Mouse (Mus musculus) embryonic facial prominence, embryonic 10.5 days (tissue): ENCODE data around the gene Pcnp. TPM values are rescaled to one million over a fixed set of nuclear protein-coding genes. Genes with fewer than 3 reads are reported as not detected.

Source experiments
- DNase-seq: peaks from one replicate; pipeline ENCODE4 v3.0.0-alpha.2; 2017; ENCODE audit warnings: low spot score
- H3K27ac ChIP-seq: fragments of 300-500 bp; sonication (generic); replicated peaks from 2 replicates; pipeline ENCODE4 v1.5.1; 2016; ENCODE audit warnings: mild to moderate bottlenecking
- H3K27me3 ChIP-seq: fragments of 300-500 bp; sonication (generic); replicated peaks from 2 replicates; pipeline ENCODE4 v1.6.1; 2016; ENCODE audit warnings: low read depth, mild to moderate bottlenecking; ENCODE audit not compliant: poor library complexity, severe bottlenecking
- H3K36me3 ChIP-seq: fragments of 300-500 bp; sonication (generic); replicated peaks from 2 replicates; pipeline ENCODE4 v1.6.1; 2016; ENCODE audit warnings: mild to moderate bottlenecking, moderate library complexity
- H3K4me1 ChIP-seq: fragments of 300-500 bp; sonication (generic); 2 replicates; pipeline ENCODE4 v1.6.1; 2016
- H3K4me3 ChIP-seq: fragments of 300-500 bp; sonication (generic); 2 replicates; pipeline ENCODE4 v1.5.1; 2016; ENCODE audit warnings: mild to moderate bottlenecking, moderate library complexity
- H3K9me3 ChIP-seq: fragments of 300-500 bp; sonication (generic); 2 replicates; pipeline ENCODE4 v1.6.1; 2016; ENCODE audit warnings: mild to moderate bottlenecking
- WGBS: fragments of 180-500 bp; shearing (Covaris S2); methylation state at CpG from one replicate; pipeline ENCODE4 v1.1.7; 2016; 5-methylcytosine and 5-hydroxymethylcytosine counted together
- polyA plus RNA-seq: library from polyadenylated mRNA; unstranded; fragments of >200 nt; fragmentation: Nextera tagmentation; extraction: Ambion mirVana; gene quantifications from 2 replicates; pipeline ENCODE4 v1.2.1, GENCODE M21; 2016

The Pcnp gene
- polyA plus RNA-seq, 1 experiment from 2014 or later = 319 TPM

GRCm38 (mm10) chr16:56027854-56028629 lies 1.5 kb downstream of the Pcnp start:
- H3K4me3 ChIP-seq = peak overlapping the region; percentile 94
- WGBS = 58% methylated on average over 12 of the region's 12 CpGs
- H3K9me3 ChIP-seq = no peaks in the 10 kb centered on the region
- DNase-seq = no peak
- H3K27ac ChIP-seq = peak overlapping the region; percentile 98; the same call in 1 of the 2 replicates
- peaks cover 56% of the 10 kb centered on the region for H3K36me3 ChIP-seq
- no peaks in the 10 kb centered on the region for H3K27me3 ChIP-seq
- peaks cover 19% of the 10 kb centered on the region for H3K4me1 ChIP-seq

GRCm38 (mm10) chr16:56019660-56020059 lies 9.9 kb downstream of the Pcnp start:
- H3K9me3 ChIP-seq = peaks cover 4% of the 10 kb centered on the region; the same call in 1 of the 2 replicates
- no peak for DNase-seq
- no peak overlapping the region for H3K27ac ChIP-seq
- 97% methylated on average over 7 of the region's 7 CpGs for WGBS
- H3K4me3 ChIP-seq = no peak overlapping the region
- no peaks in the 10 kb centered on the region for H3K4me1 ChIP-seq
- H3K36me3 ChIP-seq = peaks cover 82% of the 10 kb centered on the region
- no peaks in the 10 kb centered on the region for H3K27me3 ChIP-seq

GRCm38 (mm10) chr16:56014076-56014475 lies 15.5 kb downstream of the Pcnp start:
- Histone ChIP-seq H3K4me3 (no peak overlapping the region), H3K27me3 (no peaks in the 10 kb centered on the region), H3K27ac (no peak overlapping the region), H3K36me3 (peaks cover 70% of the 10 kb centered on the region), H3K9me3 (peaks cover 8% of the 10 kb centered on the region; the same call in 1 of the 2 replicates), H3K4me1 (no peaks in the 10 kb centered on the region)
- 92% methylated on average over 7 of the region's 7 CpGs for WGBS
- no peak for DNase-seq

- WGBS = 87% methylated on average over 10 of the region's 10 CpGs
- Histone ChIP-seq H3K27ac (no peak overlapping the region), H3K4me1 (no peaks in the 10 kb centered on the region), H3K4me3 (no peak overlapping the region), H3K9me3 (peaks cover 8% of the 10 kb centered on the region; the same call in 1 of the 2 replicates), H3K27me3 (no peaks in the 10 kb centered on the region), H3K36me3 (peaks cover 68% of the 10 kb centered on the region)
- no peak for DNase-seq
These were observed 16.5 kb downstream of the Pcnp start for GRCm38 (mm10) chr16:56012789-56013743.

- Histone ChIP-seq H3K27ac (no peak overlapping the region), H3K9me3 (0 out of 2 replicates have a peak, but pooled peaks cover 4% of the 10 kb centered on the region), H3K4me1 (no peaks in the 10 kb centered on the region), H3K27me3 (no peaks in the 10 kb centered on the region), H3K4me3 (no peak overlapping the region), H3K36me3 (peaks cover 79% of the 10 kb centered on the region)
- 94% methylated on average over 1 of the region's 1 CpGs for WGBS
- DNase-seq = no peak
These were observed 20.7 kb downstream of the Pcnp start for GRCm38 (mm10) chr16:56008862-56009261.

- DNase-seq = no peak
- no peak overlapping the region for H3K4me3 ChIP-seq
- WGBS = 95% methylated on average over 11 of the region's 11 CpGs
- peaks cover 75% of the 10 kb centered on the region for H3K36me3 ChIP-seq
- H3K4me1 ChIP-seq = no peaks in the 10 kb centered on the region
- no peak overlapping the region for H3K27ac ChIP-seq
- no peaks in the 10 kb centered on the region for H3K9me3 ChIP-seq
- no peaks in the 10 kb centered on the region for H3K27me3 ChIP-seq
These were observed 22.7 kb downstream of the Pcnp start for GRCm38 (mm10) chr16:56006798-56007197.

GRCm38 (mm10) chr16:55994235-55994634 lies 35.3 kb downstream of the Pcnp start:
- H3K27ac ChIP-seq = no peak overlapping the region
- H3K9me3 ChIP-seq = no peaks in the 10 kb centered on the region
- no peak for DNase-seq
- peaks cover 82% of the 10 kb centered on the region for H3K36me3 ChIP-seq
- H3K4me3 ChIP-seq = no peak overlapping the region
- 95% methylated on average over 2 of the region's 2 CpGs for WGBS
- no peaks in the 10 kb centered on the region for H3K27me3 ChIP-seq
- H3K4me1 ChIP-seq = no peaks in the 10 kb centered on the region

GRCm38 (mm10) chr16:55990311-55990710 lies 39.2 kb downstream of the Pcnp start:
- Histone ChIP-seq H3K4me3 (no peak overlapping the region), H3K27ac (no peak overlapping the region), H3K9me3 (no peaks in the 10 kb centered on the region), H3K36me3 (peaks cover 77% of the 10 kb centered on the region), H3K4me1 (no peaks in the 10 kb centered on the region), H3K27me3 (no peaks in the 10 kb centered on the region)
- DNase-seq = no peak
- WGBS = 92% methylated on average over 4 of the region's 4 CpGs

GRCm38 (mm10) chr16:55986001-55986400 lies 43.5 kb downstream of the Pcnp start:
- H3K27ac ChIP-seq = no peak overlapping the region
- peaks cover 80% of the 10 kb centered on the region for H3K36me3 ChIP-seq
- no peaks in the 10 kb centered on the region for H3K4me1 ChIP-seq
- no peak overlapping the region for H3K4me3 ChIP-seq
- no peak for DNase-seq
- no peaks in the 10 kb centered on the region for H3K9me3 ChIP-seq
- no peaks in the 10 kb centered on the region for H3K27me3 ChIP-seq
- 90% methylated on average over 3 of the region's 3 CpGs for WGBS

- Histone ChIP-seq H3K4me1 (peaks cover 26% of the 10 kb centered on the region), H3K36me3 (peaks cover 43% of the 10 kb centered on the region), H3K27ac (peak overlapping the region; percentile 90), H3K9me3 (no peaks in the 10 kb centered on the region), H3K4me3 (peak overlapping the region; percentile 99), H3K27me3 (no peaks in the 10 kb centered on the region)
- WGBS = 11% methylated on average over 14 of the region's 14 CpGs
- no peak for DNase-seq
These were observed 54.6 kb downstream of the Pcnp start for GRCm38 (mm10) chr16:55974903-55975285.

GRCm38 (mm10) chr16:55974256-55974902 lies 55.2 kb downstream of the Pcnp start:
- WGBS = under 1% methylated on average over 55 of the region's 55 CpGs
- Histone ChIP-seq H3K27ac (peak overlapping the region; percentile 90), H3K4me3 (peak overlapping the region; percentile 99), H3K27me3 (no peaks in the 10 kb centered on the region), H3K9me3 (no peaks in the 10 kb centered on the region), H3K4me1 (peaks cover 26% of the 10 kb centered on the region), H3K36me3 (peaks cover 47% of the 10 kb centered on the region)
- DNase-seq = peak; percentile 92
